14 mouse cellular contexts compared by ENCODE assay signal in genomic region chr7:144932389-144932937, GRCm38 (mm10). TPM values are rescaled to one million over a fixed set of nuclear protein-coding genes. Genes with fewer than 3 reads are reported as not detected.
A peak's percentile ranks its signal among the peaks of the same experiment; 100 is the strongest.
DNase-seq lines count a peak whose midpoint lies in the region; ATAC-seq and TF ChIP-seq lines count a peak whose summit lies in the region.
"Had no signal": no experiment of that assay in that cellular context is flagged by ENCODE, and none has a peak within 500 bp of the region (broad histone marks: within the 10 kb centered on the region; RNA-seq: fewer than 3 reads in every experiment).

No protein-coding gene starts in this region.

- H3K27me3 ChIP-seq in heart, adult 2 months (ENCODE audit: control insufficient read depth, insufficient read depth, low read length) = no peaks in the 10 kb centered on the region
- H3K27me3 ChIP-seq in spleen, adult 2 months (ENCODE audit: control insufficient read depth, insufficient read depth, low read length) = no peaks in the 10 kb centered on the region
- no peaks in the 10 kb centered on the region for H3K27me3 ChIP-seq in limb, embryonic 11.5 days (ENCODE audit: control insufficient read depth, insufficient read depth, low read length)
- H3K27me3 ChIP-seq in midbrain, embryonic 16.5 days (ENCODE audit: control insufficient read depth, insufficient read depth, low read depth, low read length) = no peaks in the 10 kb centered on the region
- H3K27me3 ChIP-seq: heart, embryonic 13.5 days; hindbrain, embryonic 15.5 days had no signal

- no peak for TF ChIP-seq POLR2A in heart, adult 2 months (IDR thresholded peaks at IDR 0.05; ENCODE audit: insufficient read depth, low read depth, low read length)
- no peak for TF ChIP-seq POLR2A in spleen, adult 2 months (IDR thresholded peaks at IDR 0.05; ENCODE audit: low read depth, low read length)

- H3K36me3 ChIP-seq in heart, adult 2 months (ENCODE audit: control insufficient read depth, insufficient read depth, low read length) = no peaks in the 10 kb centered on the region
- no peaks in the 10 kb centered on the region for H3K36me3 ChIP-seq in spleen, adult 2 months (ENCODE audit: control insufficient read depth, insufficient read depth, low read length)
- H3K36me3 ChIP-seq in limb, embryonic 11.5 days (ENCODE audit: control insufficient read depth, insufficient read depth, low read length) = peaks cover 18% of the 10 kb centered on the region
- H3K36me3 ChIP-seq in midbrain, embryonic 16.5 days (ENCODE audit: control insufficient read depth, insufficient read depth, low read length) = 0 out of 2 replicates have a peak, but pooled peaks cover 4% of the 10 kb centered on the region
- H3K36me3 ChIP-seq: hindbrain, embryonic 15.5 days had no signal

- H3K4me1 ChIP-seq in heart, adult 2 months (ENCODE audit: control insufficient read depth, insufficient read depth, low read length) = peaks cover 6% of the 10 kb centered on the region
- H3K4me1 ChIP-seq in spleen, adult 2 months (ENCODE audit: control insufficient read depth, insufficient read depth, insufficient read length) = peaks cover 3% of the 10 kb centered on the region
- peaks cover 9% of the 10 kb centered on the region; the same call in 1 of the 2 replicates for H3K4me1 ChIP-seq in limb, embryonic 11.5 days (ENCODE audit: control insufficient read depth, insufficient read depth, low read length)
- peaks cover 5% of the 10 kb centered on the region for H3K4me1 ChIP-seq in midbrain, embryonic 16.5 days (ENCODE audit: control insufficient read depth, insufficient read depth, low read length)

- peak; percentile 23 to 30 for DNase-seq in heart, adult 2 months
- no peak for DNase-seq in heart, postnatal 25 days (ENCODE audit: low spot score)
- no peak for DNase-seq in spleen, adult 2 months (ENCODE audit: low read depth in 1 of 2, low spot score in 2 of 2)
- DNase-seq in spleen, adult 12 weeks (ENCODE audit: low spot score) = no peak
- no peak for DNase-seq in limb, embryonic 11.5 days (ENCODE audit: low spot score)
- DNase-seq in thymus, postnatal 0 days (ENCODE audit: low spot score) = no peak
- DNase-seq: liver, embryonic 13.5 days had no signal

- no peak for TF ChIP-seq EP300 in heart, adult 2 months (IDR thresholded peaks at IDR 0.05; ENCODE audit: insufficient read depth, low read depth, low read length)

- intact Hi-C loops in heart, adult 2 months (cut with DNase I) = no loop called here
- intact Hi-C loops in heart, postnatal 25 days (cut with DNase I) = no loop called here

- no peak for TF ChIP-seq CTCF in heart, adult 2 months (IDR thresholded peaks at IDR 0.05)
- no peak for TF ChIP-seq CTCF in spleen, adult 2 months (IDR thresholded peaks at IDR 0.05; ENCODE audit: extremely low read depth, insufficient read depth, insufficient read length, insufficient replicate concordance)

- no peaks in the 10 kb centered on the region for H3K79me2 ChIP-seq in heart, adult 2 months (replicated peaks; ENCODE audit: control insufficient read depth, insufficient read depth, low read length)

- no peak overlapping the region for H3K27ac ChIP-seq in heart, adult 2 months
- H3K27ac ChIP-seq in spleen, adult 2 months (ENCODE audit: insufficient read depth, low read length) = 0 out of 2 replicates have a peak overlapping the region, but pooled peaks have one; percentile 13
- H3K27ac ChIP-seq in limb, embryonic 11.5 days (replicated peaks; ENCODE audit: low read depth, low read length) = peak overlapping the region; percentile 14; the same call in 1 of the 2 replicates
- H3K27ac ChIP-seq in midbrain, embryonic 16.5 days (ENCODE audit: low read length) = no peak overlapping the region
- H3K27ac ChIP-seq: heart, embryonic 13.5 days; hindbrain, embryonic 15.5 days; liver, embryonic 13.5 days had no signal

- no peak overlapping the region for H3K4me3 ChIP-seq in heart, adult 2 months
- H3K4me3 ChIP-seq in spleen, adult 2 months (ENCODE audit: extremely low read depth, insufficient read depth, insufficient read length) = no peak overlapping the region
- H3K4me3 ChIP-seq in limb, embryonic 11.5 days (ENCODE audit: low read depth, low read length) = no peak overlapping the region
- no peak overlapping the region for H3K4me3 ChIP-seq in midbrain, embryonic 16.5 days (ENCODE audit: low read depth, low read length)
- H3K4me3 ChIP-seq: heart, embryonic 13.5 days; hindbrain, embryonic 15.5 days; liver, embryonic 13.5 days had no signal

- no peak overlapping the region for H3K9ac ChIP-seq in heart, adult 2 months (ENCODE audit: low read depth, low read length)
- H3K9ac ChIP-seq in limb, embryonic 11.5 days (ENCODE audit: low read length) = peak overlapping the region; percentile 12; the same call in 1 of the 2 replicates
- H3K9ac ChIP-seq in midbrain, embryonic 16.5 days (ENCODE audit: low read depth, low read length) = no peak overlapping the region
- H3K9ac ChIP-seq: heart, embryonic 13.5 days; hindbrain, embryonic 15.5 days; liver, embryonic 13.5 days had no signal

- ATAC-seq in limb, embryonic 11.5 days (ENCODE audit: insufficient number of reproducible peaks, low FRiP score, low TSS enrichment, low read depth) = no peak
- ATAC-seq in midbrain, embryonic 16.5 days = no peak

- H3K4me2 ChIP-seq in limb, embryonic 11.5 days (ENCODE audit: low read depth, severe bottlenecking) = no peak overlapping the region
- H3K4me2 ChIP-seq in midbrain, embryonic 16.5 days (ENCODE audit: low read length) = no peak overlapping the region
- H3K4me2 ChIP-seq: heart, embryonic 13.5 days; hindbrain, embryonic 15.5 days; liver, embryonic 13.5 days had no signal

- 55% methylated on average over 18 of the region's 18 CpGs for WGBS in heart, adult 2 months
- WGBS in spleen, adult 2 months = 28% methylated on average over 18 of the region's 18 CpGs
- 81% methylated on average over 18 of the region's 18 CpGs for WGBS in limb, embryonic 11.5 days
- 75% methylated on average over 18 of the region's 18 CpGs for WGBS in midbrain, embryonic 16.5 days

- no peaks in the 10 kb centered on the region for H3K9me3 ChIP-seq in limb, embryonic 11.5 days (ENCODE audit: control insufficient read depth, low read length)
- H3K9me3 ChIP-seq in midbrain, embryonic 16.5 days (replicated peaks; ENCODE audit: control insufficient read depth, low read length, poor library complexity, severe bottlenecking) = no peaks in the 10 kb centered on the region
- H3K9me3 ChIP-seq: heart, embryonic 13.5 days; hindbrain, embryonic 15.5 days; liver, embryonic 13.5 days had no signal

RNA-seq across cellular contexts. Expression of gene Ccnd1, which starts 7.3 kb away (rescaled TPM):
- total RNA-seq in heart, adult 2 months (2021) = 10 to 100 TPM; 28.3 to 43.6 TPM
- polyA plus RNA-seq in heart, adult 2 months (2012; rRNA removed) = 27.3 and 31.4 TPM in 2 replicates
- total RNA-seq in heart, postnatal 25 days (2021) = 10 to 100 TPM; 41.2 to 42.1 TPM
- polyA plus RNA-seq in spleen, adult 2 months (2012; rRNA removed) = 34.9 and 35.0 TPM in 2 replicates
- 166 and 200 TPM in 2 replicates for polyA plus RNA-seq in limb, embryonic 11.5 days (2014; fragmentation: Nextera tagmentation; extraction: Ambion mirVana)
- polyA plus RNA-seq in thymus, postnatal 0 days (2015; fragmentation: Nextera tagmentation; extraction: Ambion mirVana) = 7.4 and 10.0 TPM in 2 replicates
- polyA plus RNA-seq in midbrain, embryonic 16.5 days (2015; fragmentation: Nextera tagmentation; extraction: Ambion mirVana) = 21.5 and 31.5 TPM in 2 replicates

RNA-seq across cellular contexts. Expression of gene LTO1, which starts 17.6 kb away (rescaled TPM):
- 10 to 100 TPM; 12.5 to 13.1 TPM for total RNA-seq in heart, adult 2 months (2021)
- 12.1 and 15.7 TPM in 2 replicates for polyA plus RNA-seq in heart, adult 2 months (2012; rRNA removed)
- total RNA-seq in heart, postnatal 25 days (2021) = 10 to 100 TPM; 11.9 to 14.7 TPM
- 8.4 and 9.3 TPM in 2 replicates for polyA plus RNA-seq in spleen, adult 2 months (2012; rRNA removed)
- 22.6 and 23.3 TPM in 2 replicates for polyA plus RNA-seq in limb, embryonic 11.5 days (2014; fragmentation: Nextera tagmentation; extraction: Ambion mirVana)
- polyA plus RNA-seq in thymus, postnatal 0 days (2015; fragmentation: Nextera tagmentation; extraction: Ambion mirVana) = 25.4 and 26.4 TPM in 2 replicates
- polyA plus RNA-seq in midbrain, embryonic 16.5 days (2015; fragmentation: Nextera tagmentation; extraction: Ambion mirVana) = 31.1 and 36.0 TPM in 2 replicates

RNA-seq across cellular contexts. Expression of gene Fgf15, which starts 36.1 kb away (rescaled TPM):
- not detected for total RNA-seq in heart, adult 2 months (2021)
- polyA plus RNA-seq in heart, adult 2 months (2012; rRNA removed) = not detected in 2 replicates
- total RNA-seq in heart, postnatal 25 days (2021) = not detected
- not detected in 2 replicates for polyA plus RNA-seq in spleen, adult 2 months (2012; rRNA removed)
- 0.47 and 0.52 TPM in 2 replicates for polyA plus RNA-seq in limb, embryonic 11.5 days (2014; fragmentation: Nextera tagmentation; extraction: Ambion mirVana)
- 0.36 and 0.56 TPM in 2 replicates for polyA plus RNA-seq in thymus, postnatal 0 days (2015; fragmentation: Nextera tagmentation; extraction: Ambion mirVana)
- polyA plus RNA-seq in midbrain, embryonic 16.5 days (2015; fragmentation: Nextera tagmentation; extraction: Ambion mirVana) = 19.0 and 35.9 TPM in 2 replicates
- total RNA-seq: adrenal gland, postnatal 36 days; layer of hippocampus, postnatal 25 days had no signal
- polyA plus RNA-seq: cortical plate, adult 2 months; frontal cortex, adult 2 months had no signal

Comparison
In these comparisons a context has a peak if more than half of its experiments do, and no peak if none do; other contexts are left out.
1. DNase-seq: peak in heart, adult 2 months (2 of 2); none in heart, postnatal 25 days (single experiment), spleen, adult 2 months (0 of 2), spleen, adult 12 weeks (single experiment), limb, embryonic 11.5 days (single experiment) and thymus, postnatal 0 days (single experiment).
2. H3K27ac ChIP-seq: peak in spleen, adult 2 months (single experiment) and limb, embryonic 11.5 days (single experiment); none in heart, adult 2 months (single experiment) and midbrain, embryonic 16.5 days (single experiment).
3. RNA of gene Fgf15, which starts 36.1 kb away (polyA plus RNA-seq): 19.0 to 35.9 TPM in midbrain, embryonic 16.5 days; 0.36 to 0.56 TPM in thymus, postnatal 0 days, 0.47 to 0.52 TPM in limb, embryonic 11.5 days, not detected in heart, adult 2 months and not detected in spleen, adult 2 months; every median in the first group is over 10 times any median in the second.